Mouse (Mus musculus) ovary, postnatal 14 days (tissue): ENCODE data around the gene Bphl.

ENCODE experiments used
- DNase-seq: peaks from one replicate; pipeline ENCODE4 v3.0.0; 2022; ENCODE audit warnings: low spot score

Bphl gene

GRCm38 (mm10) chr13:34088871-34089288 lies 51.5 kb downstream of the Bphl start:
- no peak for DNase-seq

DNA sequence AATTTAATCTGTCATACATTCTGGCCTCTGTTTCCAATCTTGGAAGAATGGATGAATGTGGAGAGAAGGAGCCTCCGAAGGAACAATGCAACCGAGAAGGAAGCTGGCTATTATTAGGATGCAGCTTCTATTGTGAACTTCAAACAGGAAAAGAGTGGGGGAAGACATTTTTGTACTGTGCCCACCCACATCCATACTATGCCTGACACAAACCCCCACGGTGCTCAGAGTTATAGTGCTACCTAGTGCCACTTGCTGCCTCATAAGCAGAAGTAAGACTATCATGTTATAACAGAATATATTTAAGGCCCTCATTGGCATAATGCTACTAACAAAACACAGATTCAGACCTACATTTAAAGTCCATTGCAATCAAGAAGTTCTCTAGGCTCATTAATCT lies 52.0 kb downstream of the Bphl start:
- DNase-seq = no peak

- no peak for DNase-seq
These were observed 58.4 kb downstream of the Bphl start for GRCm38 (mm10) chr13:34095542-34096435.

DNA sequence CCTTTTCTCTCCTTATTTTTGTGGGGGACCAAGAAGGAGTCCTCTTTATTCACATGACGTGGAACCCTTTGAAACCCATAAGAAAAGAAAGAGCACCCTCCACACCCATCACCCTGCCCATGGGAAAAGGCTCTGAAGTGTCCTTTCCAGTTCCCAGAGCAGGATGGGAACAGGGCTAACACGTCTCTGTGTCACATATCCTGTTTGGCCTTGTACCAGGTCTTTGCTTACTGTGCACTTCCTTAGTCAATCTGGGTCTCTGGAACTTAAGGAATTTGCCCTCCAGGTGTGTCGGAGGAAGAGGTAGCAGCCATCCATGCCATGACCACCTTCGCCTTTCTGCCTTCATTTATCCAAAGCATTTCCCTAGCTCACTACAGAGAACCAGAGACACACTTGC lies 59.1 kb downstream of the Bphl start:
- no peak for DNase-seq

GRCm38 (mm10) chr13:34097086-34097485 lies 59.7 kb downstream of the Bphl start:
- DNase-seq = no peak

DNA sequence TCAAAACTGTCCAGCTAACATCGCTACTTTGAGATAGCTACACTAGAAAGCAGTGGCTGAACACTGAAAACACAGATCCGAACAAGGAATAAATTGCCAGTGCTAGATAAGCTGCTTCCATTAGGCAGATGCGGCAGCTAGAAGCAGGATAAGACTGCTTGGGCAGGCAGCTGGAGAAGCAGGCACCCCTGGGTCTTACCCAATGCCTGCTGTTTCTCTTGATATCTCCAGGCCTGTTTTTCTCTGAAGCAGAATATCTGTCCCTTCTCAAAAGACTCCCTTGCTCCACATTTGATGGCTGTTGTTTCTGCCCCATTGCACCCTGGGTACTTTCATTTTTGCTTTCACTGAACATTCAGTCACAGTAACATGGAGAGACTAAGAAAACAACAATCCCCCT lies 63.3 kb downstream of the Bphl start:
- DNase-seq = no peak

- no peak for DNase-seq
These were observed 63.9 kb downstream of the Bphl start for GRCm38 (mm10) chr13:34101247-34101646.

DNA sequence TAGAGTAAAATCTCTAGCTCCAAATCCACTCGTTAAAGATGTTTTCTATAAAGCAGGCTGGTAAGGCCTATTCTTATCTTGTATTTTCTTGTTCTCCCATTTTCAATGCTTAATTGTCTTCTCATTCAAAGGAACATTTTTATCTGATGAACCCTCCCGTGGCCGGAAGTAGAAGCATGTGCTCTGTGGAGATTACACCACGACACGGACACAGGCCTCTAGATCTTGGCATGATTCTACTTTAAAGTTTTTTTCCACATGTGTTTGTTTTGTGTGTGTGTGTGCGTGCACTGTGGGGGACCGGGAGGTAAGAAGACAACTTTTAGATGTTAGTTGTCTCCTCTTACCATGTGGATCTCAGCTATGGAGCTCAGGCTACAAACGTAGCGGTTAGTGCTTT lies 64.5 kb downstream of the Bphl start:
- DNase-seq = no peak

DNA sequence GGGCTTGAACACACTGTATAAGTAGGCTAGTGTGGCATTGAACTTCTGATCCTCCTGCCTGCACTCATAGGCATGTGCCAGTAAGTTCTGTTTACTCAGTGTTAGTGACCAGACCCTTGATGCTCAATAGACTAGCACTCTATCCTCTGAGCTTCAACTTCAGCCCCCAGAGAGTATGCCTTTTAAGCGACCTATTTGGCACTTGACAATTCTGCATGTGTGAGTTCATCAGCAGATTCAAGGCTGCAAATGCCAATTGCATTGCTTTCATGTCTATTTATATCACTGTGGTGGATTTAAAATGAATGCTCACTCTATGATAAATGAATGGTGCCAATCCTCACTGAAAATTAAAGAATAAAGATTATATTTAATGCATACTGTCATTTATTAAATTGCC lies 68.0 kb downstream of the Bphl start:
- DNase-seq = no peak

- no peak for DNase-seq
These were observed 68.9 kb downstream of the Bphl start for GRCm38 (mm10) chr13:34106256-34106655.

DNA sequence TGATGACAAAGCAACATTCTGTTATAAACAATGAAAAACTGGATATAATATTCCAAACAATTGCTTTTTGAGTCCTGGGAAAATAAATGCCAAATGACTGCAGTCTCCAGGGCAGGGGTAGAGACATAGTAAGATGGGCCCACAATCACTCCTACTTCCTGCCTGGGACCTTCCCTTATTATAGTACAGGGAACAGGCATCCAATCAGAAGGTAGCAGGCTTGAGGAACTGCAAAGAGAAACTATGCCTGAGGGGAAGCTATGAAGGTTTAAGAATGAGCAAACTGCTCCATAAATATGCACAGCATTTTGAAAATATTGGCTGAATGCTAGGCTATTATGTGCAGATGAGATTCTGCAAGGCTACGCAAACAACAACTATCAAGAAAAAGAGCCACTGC lies 69.6 kb downstream of the Bphl start:
- DNase-seq = no peak

DNA sequence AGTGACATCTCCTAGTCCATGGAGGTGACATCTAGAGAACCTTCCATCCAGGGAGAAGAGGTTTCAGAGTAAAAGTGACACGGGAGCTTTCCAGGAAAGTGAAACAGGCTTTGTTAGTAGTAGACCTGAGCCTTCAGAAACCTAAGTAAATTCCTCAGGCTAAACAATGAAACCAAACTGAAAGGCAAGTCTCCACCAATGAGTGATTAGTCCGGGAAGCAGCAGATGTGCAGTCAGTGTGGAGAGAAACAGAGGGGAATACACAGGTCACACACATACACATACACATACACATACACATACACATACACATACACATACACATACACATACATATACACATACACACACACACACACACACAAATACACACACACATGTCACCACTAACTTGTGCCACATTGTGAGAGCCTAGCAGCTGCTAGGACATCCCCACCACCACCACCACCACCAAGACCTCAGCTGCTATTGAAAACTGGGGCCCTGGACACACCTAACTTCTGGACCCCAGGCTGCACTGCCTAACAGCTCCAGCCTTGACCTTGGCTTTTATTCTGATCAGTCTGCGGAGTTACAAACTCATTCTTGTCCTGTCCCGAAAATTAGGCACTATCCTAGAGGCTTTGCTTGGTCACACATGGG lies 71.8 kb downstream of the Bphl start:
- no peak for DNase-seq

GRCm38 (mm10) chr13:34109677-34110058 lies 72.3 kb downstream of the Bphl start:
- DNase-seq = no peak

- no peak for DNase-seq
These were observed 73.6 kb downstream of the Bphl start for GRCm38 (mm10) chr13:34111019-34111418.

DNA sequence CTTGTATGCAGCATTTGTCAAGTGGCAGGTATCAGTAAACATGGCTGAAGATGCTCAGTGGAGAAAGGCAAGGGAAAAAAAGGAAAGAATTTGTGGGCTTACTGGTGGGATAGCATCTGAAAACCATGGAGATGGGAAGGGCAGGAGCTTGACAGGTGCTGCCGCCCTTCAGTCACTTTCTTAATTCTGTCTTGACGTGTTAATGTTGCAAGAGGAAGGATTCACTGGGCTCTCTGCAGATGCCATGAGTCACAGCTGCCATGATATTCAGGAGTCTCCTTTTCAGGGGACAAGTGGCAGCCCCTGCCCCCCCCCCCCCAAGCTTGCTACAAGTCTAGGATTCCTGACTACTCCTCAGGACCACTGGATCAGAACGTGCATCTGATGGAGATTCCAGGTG lies 74.5 kb downstream of the Bphl start:
- no peak for DNase-seq

GRCm38 (mm10) chr13:34112369-34113081 lies 75.1 kb downstream of the Bphl start:
- DNase-seq = no peak

GRCm38 (mm10) chr13:34113086-34113485 lies 75.7 kb downstream of the Bphl start:
- DNase-seq = no peak

- DNase-seq = no peak
These were observed 77.3 kb downstream of the Bphl start for GRCm38 (mm10) chr13:34114654-34115053.

DNA sequence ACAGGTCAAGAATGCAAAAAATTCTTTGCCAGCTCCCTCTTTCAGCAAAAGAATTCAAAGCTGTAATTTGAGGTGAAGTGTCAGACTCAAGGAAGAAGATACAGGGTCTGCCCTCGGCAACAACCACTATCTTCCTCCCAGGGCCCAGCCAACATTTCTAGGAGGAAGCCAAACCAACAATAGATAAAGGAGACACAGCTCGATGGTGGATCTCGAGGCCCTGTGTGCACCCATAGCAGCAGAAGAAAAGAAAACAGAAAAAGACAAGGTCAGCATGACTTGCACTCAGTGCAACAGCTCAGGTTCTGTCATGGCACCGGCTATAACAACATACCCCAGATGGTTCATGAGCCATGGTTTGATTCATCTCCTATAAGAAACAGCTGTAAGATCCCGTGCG lies 79.1 kb downstream of the Bphl start:
- no peak for DNase-seq

DNA sequence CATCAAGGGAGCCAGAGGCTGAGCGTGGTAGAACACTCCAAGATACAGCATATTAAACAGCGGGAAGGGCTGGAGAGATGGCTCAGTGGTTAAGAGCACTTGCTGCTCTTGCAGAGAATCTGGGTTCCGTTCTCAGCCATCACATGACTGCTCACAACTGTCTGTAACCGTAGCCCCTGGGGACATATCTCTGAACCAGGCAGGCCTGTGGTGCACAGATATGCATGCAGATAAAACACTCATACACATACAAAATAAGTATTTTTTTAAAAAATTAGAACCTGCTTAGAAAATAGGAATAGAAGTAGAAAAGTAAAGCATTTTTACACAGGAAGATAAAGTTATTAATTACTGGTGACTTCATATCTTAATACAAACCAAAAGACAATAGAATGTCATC lies 81.4 kb downstream of the Bphl start:
- no peak for DNase-seq

- no peak for DNase-seq
These were observed 82.0 kb downstream of the Bphl start for GRCm38 (mm10) chr13:34119406-34119805.

- no peak for DNase-seq
These were observed 83.1 kb downstream of the Bphl start for GRCm38 (mm10) chr13:34120536-34120935.
